In the genomic region with DNA sequence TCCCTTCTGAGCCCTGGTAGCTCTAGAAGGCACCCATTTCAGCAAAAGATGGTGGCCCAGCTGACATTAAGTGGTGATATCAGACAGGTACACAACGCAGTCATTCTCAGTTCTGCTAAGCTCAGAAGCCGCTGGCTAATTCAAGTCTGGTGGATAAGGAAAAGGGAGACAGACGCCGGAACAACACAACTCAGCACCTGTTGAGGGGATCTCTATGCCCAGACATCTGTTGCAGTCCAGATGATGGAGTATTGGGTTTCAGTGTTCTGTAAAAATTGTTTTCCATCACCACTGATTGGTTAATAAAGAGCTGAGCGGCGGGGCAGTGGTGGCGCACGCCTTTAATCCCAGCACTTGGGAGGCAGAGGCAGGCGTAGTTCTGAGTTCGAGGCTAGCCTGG, we compare ENCODE assay signal across 25 mouse cellular contexts. TPM values are rescaled to one million over a fixed set of nuclear protein-coding genes. Genes with fewer than 3 reads are reported as not detected.
DNase-seq lines count a peak whose midpoint lies in the region; ATAC-seq lines count a peak whose summit lies in the region.
"Had no signal": no experiment of that assay in that cellular context is flagged by ENCODE, and none has a peak within 500 bp of the region (broad histone marks: within the 10 kb centered on the region; RNA-seq: fewer than 3 reads in every experiment).

No protein-coding gene starts in this region.

- H3K9me3 ChIP-seq in forebrain, embryonic 10.5 days, result no peaks in the 10 kb centered on the region
- H3K9me3 ChIP-seq in forebrain, embryonic 16.5 days (ENCODE audit: control insufficient read depth, low read length), result no peaks in the 10 kb centered on the region
- no peaks in the 10 kb centered on the region for H3K9me3 ChIP-seq in kidney, embryonic 16.5 days (ENCODE audit: low read length)
- H3K9me3 ChIP-seq in lung, embryonic 16.5 days (ENCODE audit: control insufficient read depth, low read length), result no peaks in the 10 kb centered on the region
- H3K9me3 ChIP-seq in hindbrain, embryonic 13.5 days, result no peaks in the 10 kb centered on the region
- H3K9me3 ChIP-seq: embryonic facial prominence, embryonic 13.5 days; forebrain, embryonic 12.5 days; intestine, embryonic 15.5 days; limb, embryonic 15.5 days; liver, embryonic 15.5 days; neural tube, embryonic 12.5 days had no signal

- H3K4me2 ChIP-seq in forebrain, embryonic 16.5 days (ENCODE audit: low read length), result no peak overlapping the region
- H3K4me2 ChIP-seq in kidney, embryonic 16.5 days (replicated peaks; ENCODE audit: low read depth, low read length), result no peak overlapping the region
- no peak overlapping the region for H3K4me2 ChIP-seq in lung, embryonic 16.5 days (ENCODE audit: low read depth, low read length)
- H3K4me2 ChIP-seq in hindbrain, embryonic 13.5 days, result no peak overlapping the region
- H3K4me2 ChIP-seq: embryonic facial prominence, embryonic 13.5 days; forebrain, embryonic 12.5 days; intestine, embryonic 15.5 days; limb, embryonic 15.5 days; liver, embryonic 15.5 days; midbrain, embryonic 11.5 days; neural tube, embryonic 12.5 days had no signal

- peaks cover 10% of the 10 kb centered on the region for H3K36me3 ChIP-seq in forebrain, embryonic 10.5 days (replicated peaks)
- H3K36me3 ChIP-seq in forebrain, embryonic 16.5 days (ENCODE audit: control insufficient read depth, insufficient read depth), result no peaks in the 10 kb centered on the region
- no peaks in the 10 kb centered on the region for H3K36me3 ChIP-seq in kidney, embryonic 16.5 days (ENCODE audit: insufficient read depth, low read length)
- H3K36me3 ChIP-seq in lung, embryonic 16.5 days (ENCODE audit: control insufficient read depth, insufficient read depth, low read length), result no peaks in the 10 kb centered on the region
- H3K36me3 ChIP-seq in hindbrain, embryonic 13.5 days, result no peaks in the 10 kb centered on the region
- H3K36me3 ChIP-seq: embryonic facial prominence, embryonic 13.5 days; forebrain, embryonic 12.5 days; intestine, embryonic 15.5 days; limb, embryonic 15.5 days; liver, embryonic 15.5 days; neural tube, embryonic 12.5 days had no signal

- DNase-seq in forebrain, embryonic 10.5 days (ENCODE audit: extremely low spot score, low spot score), result no peak
- DNase-seq in kidney, postnatal 36 days, result no peak
- DNase-seq in lung, postnatal 36 days, result no peak
- DNase-seq: cerebellum, adult 9-10 months; cerebellum, postnatal 36 days; lung, postnatal 10 days; right cerebral cortex, adult 18-20 months; spleen, adult 18-20 months; thymus, postnatal 14 days had no signal

- WGBS in forebrain, embryonic 10.5 days, result 89% methylated on average over 10 of the region's 10 CpGs
- WGBS in forebrain, embryonic 16.5 days, result 91% methylated on average over 10 of the region's 10 CpGs
- 87% methylated on average over 10 of the region's 10 CpGs for WGBS in kidney, embryonic 16.5 days
- 81% methylated on average over 10 of the region's 10 CpGs for WGBS in lung, embryonic 16.5 days
- 92% methylated on average over 10 of the region's 10 CpGs for WGBS in hindbrain, embryonic 13.5 days

- no peaks in the 10 kb centered on the region for H3K27me3 ChIP-seq in forebrain, embryonic 10.5 days (ENCODE audit: poor library complexity, severe bottlenecking)
- H3K27me3 ChIP-seq in forebrain, embryonic 16.5 days (replicated peaks; ENCODE audit: control insufficient read depth, insufficient read depth, low read length), result no peaks in the 10 kb centered on the region
- H3K27me3 ChIP-seq in kidney, embryonic 16.5 days (ENCODE audit: insufficient read depth, low read length), result no peaks in the 10 kb centered on the region
- no peaks in the 10 kb centered on the region for H3K27me3 ChIP-seq in lung, embryonic 16.5 days (ENCODE audit: control insufficient read depth, insufficient read depth, low read depth, low read length)
- H3K27me3 ChIP-seq in hindbrain, embryonic 13.5 days, result no peaks in the 10 kb centered on the region
- H3K27me3 ChIP-seq: embryonic facial prominence, embryonic 13.5 days; forebrain, embryonic 12.5 days; intestine, embryonic 15.5 days; limb, embryonic 15.5 days; liver, embryonic 15.5 days; neural tube, embryonic 12.5 days; Patski had no signal

- peaks cover 84% of the 10 kb centered on the region for H3K4me1 ChIP-seq in forebrain, embryonic 10.5 days
- peaks cover 19% of the 10 kb centered on the region for H3K4me1 ChIP-seq in forebrain, embryonic 16.5 days (replicated peaks; ENCODE audit: control insufficient read depth, insufficient read depth, low read length)
- H3K4me1 ChIP-seq in kidney, embryonic 16.5 days (ENCODE audit: insufficient read depth, low read length), result peaks cover 68% of the 10 kb centered on the region
- peaks cover 50% of the 10 kb centered on the region for H3K4me1 ChIP-seq in lung, embryonic 16.5 days (replicated peaks; ENCODE audit: control insufficient read depth, insufficient read depth, low read length)
- H3K4me1 ChIP-seq in hindbrain, embryonic 13.5 days (replicated peaks), result peaks cover 40% of the 10 kb centered on the region

- H3K9ac ChIP-seq in forebrain, embryonic 16.5 days (replicated peaks; ENCODE audit: low read depth, low read length), result no peak overlapping the region
- no peak overlapping the region for H3K9ac ChIP-seq in kidney, embryonic 16.5 days (replicated peaks; ENCODE audit: low read length)
- H3K9ac ChIP-seq in lung, embryonic 16.5 days (ENCODE audit: low read length), result no peak overlapping the region
- H3K9ac ChIP-seq in hindbrain, embryonic 13.5 days, result no peak overlapping the region
- H3K9ac ChIP-seq: embryonic facial prominence, embryonic 13.5 days; forebrain, embryonic 12.5 days; intestine, embryonic 15.5 days; limb, embryonic 15.5 days; liver, embryonic 15.5 days; neural tube, embryonic 12.5 days had no signal

- ATAC-seq in forebrain, embryonic 16.5 days, result no peak
- ATAC-seq in kidney, embryonic 16.5 days (ENCODE audit: low FRiP score, low TSS enrichment), result no peak
- ATAC-seq in lung, embryonic 16.5 days (ENCODE audit: low read depth), result no peak
- ATAC-seq in hindbrain, embryonic 13.5 days (ENCODE audit: low FRiP score), result no peak
- ATAC-seq: midbrain, embryonic 16.5 days had no signal

- H3K27ac ChIP-seq in forebrain, embryonic 10.5 days, result peak overlapping the region; percentile 77; the same call in 1 of the 2 replicates
- H3K27ac ChIP-seq in forebrain, embryonic 16.5 days (ENCODE audit: low read length), result no peak overlapping the region
- peak overlapping the region; percentile 84 for H3K27ac ChIP-seq in kidney, embryonic 16.5 days (ENCODE audit: low read length)
- peak overlapping the region; percentile 71 for H3K27ac ChIP-seq in lung, embryonic 16.5 days (ENCODE audit: low read length)
- H3K27ac ChIP-seq in hindbrain, embryonic 13.5 days, result no peak overlapping the region
- H3K27ac ChIP-seq: embryonic facial prominence, embryonic 13.5 days; forebrain, embryonic 12.5 days; intestine, embryonic 15.5 days; layer of hippocampus, adult 2 months; left cerebral cortex, adult 2 months; limb, embryonic 15.5 days; liver, embryonic 15.5 days; neural tube, embryonic 12.5 days had no signal

- no peak overlapping the region for H3K4me3 ChIP-seq in forebrain, embryonic 10.5 days
- no peak overlapping the region for H3K4me3 ChIP-seq in forebrain, embryonic 16.5 days (replicated peaks; ENCODE audit: low read length)
- no peak overlapping the region for H3K4me3 ChIP-seq in kidney, embryonic 16.5 days (ENCODE audit: low read length)
- no peak overlapping the region for H3K4me3 ChIP-seq in lung, embryonic 16.5 days (ENCODE audit: low read length)
- H3K4me3 ChIP-seq in hindbrain, embryonic 13.5 days, result no peak overlapping the region
- H3K4me3 ChIP-seq: embryonic facial prominence, embryonic 13.5 days; erythroblast, embryonic 14.5 days; forebrain, embryonic 12.5 days; intestine, embryonic 15.5 days; layer of hippocampus, adult 2 months; left cerebral cortex, adult 2 months; limb, embryonic 15.5 days; liver, embryonic 15.5 days; neural tube, embryonic 12.5 days had no signal

RNA-seq across cellular contexts. Expression of a gene that starts 18.8 kb away (rescaled TPM):
- 147 and 152 TPM in 2 replicates for polyA plus RNA-seq in forebrain, embryonic 10.5 days (2016; fragmentation: Nextera tagmentation; extraction: Ambion mirVana)
- polyA plus RNA-seq in forebrain, embryonic 16.5 days (2015; fragmentation: Nextera tagmentation; extraction: Ambion mirVana), result 21.7 and 26.2 TPM in 2 replicates
- 255 and 257 TPM in 2 replicates for polyA plus RNA-seq in kidney, embryonic 16.5 days (2015; fragmentation: Nextera tagmentation; extraction: Ambion mirVana)
- polyA plus RNA-seq in lung, embryonic 16.5 days (2015; fragmentation: Nextera tagmentation; extraction: Ambion mirVana), result 298 and 315 TPM in 2 replicates
- polyA plus RNA-seq in hindbrain, embryonic 13.5 days (2015; fragmentation: Nextera tagmentation; extraction: Ambion mirVana), result 53.1 and 62.7 TPM in 2 replicates

Comparison
In these comparisons a context has a peak if more than half of its experiments do, and no peak if none do; other contexts are left out.
1. H3K27ac ChIP-seq: peak in forebrain, embryonic 10.5 days (single experiment), kidney, embryonic 16.5 days (single experiment) and lung, embryonic 16.5 days (single experiment); none in forebrain, embryonic 16.5 days (single experiment) and hindbrain, embryonic 13.5 days (single experiment).